Mouse (Mus musculus) MEL (cell line): ENCODE data around the gene Cldn3. TPM values are rescaled to one million over a fixed set of nuclear protein-coding genes. Genes with fewer than 3 reads are reported as not detected.

Experiments
- DNase-seq: peaks from one replicate; pipeline ENCODE4 v3.0.0; 2011; ENCODE audit warnings: low read depth, low spot score
- H3K27ac ChIP-seq: 2 replicates; pipeline ENCODE4 v1.5.1; 2012; ENCODE audit warnings: low read depth, mild to moderate bottlenecking, control low read depth, low read length, moderate library complexity; ENCODE audit not compliant: control insufficient read depth
- H3K27me3 ChIP-seq, 2 experiments: fragments of 150-350 bp in 1 of 2; sonication (generic) in 1 of 2; 2 replicates each; pipeline ENCODE4 v1.6.1; 2012; ENCODE audit warnings: low read length in 2 of 2, mild to moderate bottlenecking in 2 of 2, improper control_type of control experiment in 1 of 2, moderate library complexity in 1 of 2; ENCODE audit not compliant: insufficient read depth in 2 of 2, control insufficient read depth in 1 of 2
- H3K36me3 ChIP-seq, 2 experiments: 2 replicates each; pipeline ENCODE4 v1.6.1; 2012 to 2014; ENCODE audit warnings: low read length in 2 of 2, improper control_type of control experiment in 1 of 2, inconsistent platforms in 1 of 2, mild to moderate bottlenecking in 1 of 2; ENCODE audit not compliant: insufficient read depth in 2 of 2, control insufficient read depth in 1 of 2
- H3K4me1 ChIP-seq, 2 experiments: fragments of 150-350 bp in 1 of 2; sonication (generic) in 1 of 2; 2 replicates each; pipeline ENCODE4 v1.6.1; 2012; ENCODE audit warnings: low read length in 2 of 2, improper control_type of control experiment in 1 of 2, mild to moderate bottlenecking in 1 of 2; ENCODE audit not compliant: insufficient read depth in 2 of 2, control insufficient read depth in 1 of 2
- H3K4me3 ChIP-seq, 2 experiments: fragments of 150-350 bp in 1 of 2; sonication (generic) in 1 of 2; 2 replicates each; pipeline ENCODE4 v1.5.1; 2012; ENCODE audit warnings: low read depth in 2 of 2, low read length in 2 of 2, mild to moderate bottlenecking in 2 of 2, moderate library complexity in 2 of 2, control low read depth in 1 of 2, improper control_type of control experiment in 1 of 2; ENCODE audit not compliant: control insufficient read depth in 1 of 2, insufficient read depth in 1 of 2
- H3K79me2 ChIP-seq: 2 replicates; pipeline ENCODE4 v1.6.1; 2012; ENCODE audit warnings: mild to moderate bottlenecking, low read length, moderate library complexity; ENCODE audit not compliant: control insufficient read depth, poor library complexity, insufficient read depth
- H3K9ac ChIP-seq: 2 replicates; pipeline ENCODE4 v1.6.1; 2012; ENCODE audit warnings: low read depth, mild to moderate bottlenecking, control low read depth, low read length, moderate library complexity; ENCODE audit not compliant: control insufficient read depth, poor library complexity, severe bottlenecking
- H3K9me3 ChIP-seq: fragments of 150-350 bp; sonication (generic); replicated peaks from 2 replicates; pipeline ENCODE4 v1.6.1; 2012; ENCODE audit warnings: mild to moderate bottlenecking, low read length, improper control_type of control experiment, moderate library complexity; ENCODE audit not compliant: insufficient read depth
- E2F4 ChIP-seq: IDR thresholded peaks from 2 replicates; pipeline ENCODE4 v1.6.1; 2011; ENCODE audit warnings: low read depth, low read length, improper control_type of control experiment, borderline replicate concordance
- ELF1 ChIP-seq: IDR thresholded peaks from 2 replicates; pipeline ENCODE4 v1.6.1; 2014; ENCODE audit warnings: low read depth, mild to moderate bottlenecking, inconsistent platforms, low read length, improper control_type of control experiment, moderate library complexity
- EP300 ChIP-seq, 2 experiments: IDR thresholded peaks; 2 replicates each; pipeline ENCODE4 v1.6.1; 2011; ENCODE audit warnings: improper control_type of control experiment in 2 of 2, low read length in 2 of 2, low read depth in 1 of 2, mild to moderate bottlenecking in 1 of 2
- ETS1 ChIP-seq: IDR thresholded peaks from 2 replicates; pipeline ENCODE4 v1.6.1; 2012; ENCODE audit warnings: low read depth, mild to moderate bottlenecking, inconsistent platforms, low read length, improper control_type of control experiment, moderate library complexity
- GATA1 ChIP-seq: IDR thresholded peaks from 2 replicates; pipeline ENCODE4 v1.6.1; 2011; ENCODE audit warnings: low read depth, low read length, improper control_type of control experiment
- HCFC1 ChIP-seq: IDR thresholded peaks from 2 replicates; pipeline ENCODE4 v1.6.1; 2012; ENCODE audit warnings: low read depth, mild to moderate bottlenecking, inconsistent platforms, low read length, improper control_type of control experiment, moderate library complexity
- JUND ChIP-seq: IDR thresholded peaks from 2 replicates; pipeline ENCODE4 v1.6.1; 2011; ENCODE audit warnings: low read depth, mild to moderate bottlenecking, improper control_type of control experiment, low read length
- KAT2A ChIP-seq: conservative IDR thresholded peaks from 2 replicates; pipeline ENCODE4 v1.6.1; 2012; ENCODE audit warnings: low read depth, low read length, improper control_type of control experiment, inconsistent platforms
- MXI1 ChIP-seq: IDR thresholded peaks from 2 replicates; pipeline ENCODE4 v1.6.1; 2011; ENCODE audit warnings: mild to moderate bottlenecking, low read depth, low read length, improper control_type of control experiment
- MYB ChIP-seq: IDR thresholded peaks from 2 replicates; pipeline ENCODE4 v1.6.1; 2011; ENCODE audit warnings: mild to moderate bottlenecking, low read depth, low read length, improper control_type of control experiment
- MYC ChIP-seq: IDR thresholded peaks from 2 replicates; pipeline ENCODE4 v1.6.1; 2011; ENCODE audit warnings: low read depth, mild to moderate bottlenecking, low read length, improper control_type of control experiment, moderate library complexity
- NELFE ChIP-seq: IDR thresholded peaks from 2 replicates; pipeline ENCODE4 v1.6.1; 2011; ENCODE audit warnings: low read depth, low read length, improper control_type of control experiment
- SMC3 ChIP-seq: IDR thresholded peaks from 2 replicates; pipeline ENCODE4 v1.6.1; 2011; ENCODE audit warnings: low read depth, low read length, improper control_type of control experiment
- TBP ChIP-seq: IDR thresholded peaks from 2 replicates; pipeline ENCODE4 v1.8.0; 2011; ENCODE audit warnings: low read depth, low read length, improper control_type of control experiment
- USF1 ChIP-seq: IDR thresholded peaks from 2 replicates; pipeline ENCODE4 v1.6.1; 2014; ENCODE audit warnings: low read depth, mild to moderate bottlenecking, inconsistent platforms, low read length, improper control_type of control experiment, moderate library complexity
- USF2 ChIP-seq, 2 experiments: IDR thresholded peaks; 2 replicates each; pipeline ENCODE4 v1.6.1; 2011 to 2012; ENCODE audit warnings: improper control_type of control experiment in 2 of 2, low read length in 2 of 2, borderline replicate concordance in 1 of 2, inconsistent platforms in 1 of 2, low read depth in 1 of 2, mild to moderate bottlenecking in 1 of 2; ENCODE audit not compliant: insufficient read depth in 1 of 2
- ZC3H11A ChIP-seq: IDR thresholded peaks from 2 replicates; pipeline ENCODE4 v1.6.1; 2012; ENCODE audit warnings: low read depth, mild to moderate bottlenecking, inconsistent platforms, low read length, improper control_type of control experiment
- ZNF384 ChIP-seq: IDR thresholded peaks from 2 replicates; pipeline ENCODE4 v1.6.1; 2012; ENCODE audit warnings: low read depth, mild to moderate bottlenecking, inconsistent platforms, low read length, improper control_type of control experiment
- polyA plus RNA-seq, 2 experiments: library from polyadenylated mRNA; stranded (reverse) in 1 of 2; unstranded in 1 of 2; fragments of >175 nt in 1 of 2; fragments of >200 nt in 1 of 2; gene quantifications; 2 replicates each; pipeline versions ENCODE4 v1.2.1 to v1.2.4; 2012; ENCODE audit warnings: low replicate concordance in 2 of 2, low read depth in 1 of 2; ENCODE audit not compliant: insufficient read length in 2 of 2, insufficient read depth in 1 of 2, missing spikeins in 1 of 2
- total RNA-seq: library from RNA; depleted of rRNA; stranded (reverse); fragments of 300-350 nt; gene quantifications from 2 replicates; pipeline ENCODE4 v1.2.3, GENCODE M21; 2012

The Cldn3 gene
- total and polyA plus RNA-seq, 3 experiments, result 1.1 TPM; not detected in 2

GRCm38 (mm10) chr5:134946857-134947255 lies 39.2 kb upstream of the Cldn3 start, which contains the start of gene Cldn4:
Gene Cldn4, minus strand, starts transcription at chr5:134946934.
- no peaks in the 10 kb centered on the region for H3K9me3 ChIP-seq
- DNase-seq, result no peak
- no peaks in the 10 kb centered on the region for H3K36me3 ChIP-seq
- no peak for TF ChIP-seq TBP
- TF ChIP-seq HCFC1, result no peak
- no peak for TF ChIP-seq USF2 (IDR thresholded peaks at IDR 0.05; ENCODE audit: borderline replicate concordance in 1 of 2, insufficient read depth in 1 of 2, low read depth in 1 of 2, low read length in 2 of 2)
- no peak for TF ChIP-seq ELF1
- TF ChIP-seq E2F4, result no peak
- no peaks in the 10 kb centered on the region for H3K4me1 ChIP-seq
- H3K27ac ChIP-seq, result no peak within 1 kb of the TSS
- peaks cover 0 to 6% of the 10 kb centered on the region in 2 experiments; a peak in 3 of 4 replicates for H3K27me3 ChIP-seq
- H3K79me2 ChIP-seq, result no peaks in the 10 kb centered on the region
- no peak within 1 kb of the TSS for H3K4me3 ChIP-seq
- no peak within 1 kb of the TSS for H3K9ac ChIP-seq

- no peak overlapping the region for H3K4me3 ChIP-seq
- TF ChIP-seq JUND (no peak), EP300 (IDR thresholded peaks at IDR 0.05; ENCODE audit: low read depth in 1 of 2, low read length in 2 of 2) (no peak), KAT2A (no peak), ZNF384 (no peak), MXI1 (no peak), MYC (no peak), SMC3 (no peak), HCFC1 (no peak), USF1 (no peak), ETS1 (no peak), NELFE (no peak), ZC3H11A (no peak), MYB (no peak), ELF1 (no peak), GATA1 (no peak)
- H3K9ac ChIP-seq, result no peak overlapping the region
- no peaks in the 10 kb centered on the region for H3K79me2 ChIP-seq
- no peak overlapping the region for H3K27ac ChIP-seq
- no peaks in the 10 kb centered on the region for H3K9me3 ChIP-seq
- DNase-seq, result no peak
- no peaks in the 10 kb centered on the region for H3K36me3 ChIP-seq
- H3K4me1 ChIP-seq, result no peaks in the 10 kb centered on the region
- H3K27me3 ChIP-seq, result peaks cover 0 to 6% of the 10 kb centered on the region in 2 experiments; a peak in 3 of 4 replicates
These were observed 38.5 kb upstream of the Cldn3 start for GRCm38 (mm10) chr5:134947420-134948084.
